In genomic region chr5:127755594-127755993, GRCm38 (mm10) we compare ENCODE assay signal across 21 mouse cellular contexts.
DNase-seq lines count a peak whose midpoint lies in the region; ATAC-seq and TF ChIP-seq lines count a peak whose summit lies in the region.
"Had no signal": no experiment of that assay in that cellular context is flagged by ENCODE, and none has a peak within 500 bp of the region (broad histone marks: within the 10 kb centered on the region; RNA-seq: fewer than 3 reads in every experiment).

No protein-coding gene starts in this region.

- TF ChIP-seq EP300 in stomach, postnatal 0 days (optimal IDR thresholded peaks at IDR 0.05): no peak

- 68% methylated on average over 4 of the region's 4 CpGs for WGBS in embryonic facial prominence, embryonic 14.5 days
- 85% methylated on average over 4 of the region's 4 CpGs for WGBS in embryonic facial prominence, embryonic 10.5 days
- WGBS in midbrain, embryonic 14.5 days: 62% methylated on average over 4 of the region's 4 CpGs
- 65% methylated on average over 4 of the region's 4 CpGs for WGBS in midbrain, embryonic 15.5 days
- WGBS in forebrain, embryonic 14.5 days: 40% methylated on average over 4 of the region's 4 CpGs
- WGBS in stomach, postnatal 0 days: 84% methylated on average over 4 of the region's 4 CpGs

- H3K36me3 ChIP-seq in embryonic facial prominence, embryonic 14.5 days (ENCODE audit: control insufficient read depth, insufficient read depth, low read length): no peaks in the 10 kb centered on the region
- no peaks in the 10 kb centered on the region for H3K36me3 ChIP-seq in embryonic facial prominence, embryonic 10.5 days (replicated peaks)
- no peaks in the 10 kb centered on the region for H3K36me3 ChIP-seq in midbrain, embryonic 14.5 days (ENCODE audit: control insufficient read depth, insufficient read depth, low read length)
- no peaks in the 10 kb centered on the region for H3K36me3 ChIP-seq in midbrain, embryonic 15.5 days (replicated peaks)
- no peaks in the 10 kb centered on the region for H3K36me3 ChIP-seq in forebrain, embryonic 14.5 days (ENCODE audit: control insufficient read depth, insufficient read depth, low read length)
- no peaks in the 10 kb centered on the region for H3K36me3 ChIP-seq in stomach, postnatal 0 days (ENCODE audit: control insufficient read depth, insufficient read depth, low read length)
- H3K36me3 ChIP-seq: kidney, embryonic 15.5 days; limb, embryonic 13.5 days; liver, embryonic 13.5 days had no signal

- H3K4me2 ChIP-seq in embryonic facial prominence, embryonic 14.5 days (ENCODE audit: low read depth, low read length): no peak overlapping the region
- no peak overlapping the region for H3K4me2 ChIP-seq in midbrain, embryonic 14.5 days (ENCODE audit: low read length)
- H3K4me2 ChIP-seq in midbrain, embryonic 15.5 days: no peak overlapping the region
- H3K4me2 ChIP-seq in forebrain, embryonic 14.5 days (ENCODE audit: low read length): no peak overlapping the region
- H3K4me2 ChIP-seq in stomach, postnatal 0 days (replicated peaks; ENCODE audit: low read depth): no peak overlapping the region
- H3K4me2 ChIP-seq: heart, embryonic 11.5 days; kidney, embryonic 15.5 days; limb, embryonic 13.5 days; liver, embryonic 13.5 days had no signal

- peak; percentile 14 for DNase-seq in embryonic facial prominence, embryonic 14.5 days (ENCODE audit: low spot score)
- DNase-seq in embryonic facial prominence, embryonic 10.5 days (ENCODE audit: low spot score): no peak
- DNase-seq in midbrain, embryonic 14.5 days: peak; percentile 30
- peak; percentile 56 for DNase-seq in forebrain, embryonic 14.5 days (ENCODE audit: low spot score)
- peak; percentile 3 for DNase-seq in stomach, postnatal 0 days (ENCODE audit: low spot score)
- DNase-seq in thymus, postnatal 25 days: no peak
- DNase-seq in spleen, adult 12 weeks (ENCODE audit: low spot score): no peak
- DNase-seq: cerebellum, adult 9-10 months; kidney, adult 11 months; kidney, postnatal 36 days; layer of hippocampus, postnatal 36 days; liver, embryonic 13.5 days; lung, adult 2 months; lung, postnatal 14 days; thymus, postnatal 14 days had no signal

- no peak for TF ChIP-seq CTCF in stomach, postnatal 0 days (IDR thresholded peaks at IDR 0.05; ENCODE audit: low read depth)

- no peaks in the 10 kb centered on the region for H3K27me3 ChIP-seq in embryonic facial prominence, embryonic 14.5 days (replicated peaks; ENCODE audit: control insufficient read depth, insufficient read depth, low read length)
- no peaks in the 10 kb centered on the region; the same call in 1 of the 2 replicates for H3K27me3 ChIP-seq in embryonic facial prominence, embryonic 10.5 days (replicated peaks; ENCODE audit: low read depth, poor library complexity, severe bottlenecking)
- H3K27me3 ChIP-seq in midbrain, embryonic 14.5 days (ENCODE audit: control insufficient read depth, insufficient read depth, low read length): no peaks in the 10 kb centered on the region
- H3K27me3 ChIP-seq in midbrain, embryonic 15.5 days (replicated peaks): no peaks in the 10 kb centered on the region
- H3K27me3 ChIP-seq in forebrain, embryonic 14.5 days (replicated peaks; ENCODE audit: control insufficient read depth, insufficient read depth, low read length): no peaks in the 10 kb centered on the region
- H3K27me3 ChIP-seq in stomach, postnatal 0 days (ENCODE audit: control insufficient read depth, insufficient read depth, low read length): no peaks in the 10 kb centered on the region
- H3K27me3 ChIP-seq: kidney, embryonic 15.5 days; liver, embryonic 13.5 days; megakaryocyte, embryonic 14.5 days had no signal

- no peak overlapping the region for H3K4me3 ChIP-seq in embryonic facial prominence, embryonic 14.5 days (ENCODE audit: low read depth, low read length)
- no peak overlapping the region for H3K4me3 ChIP-seq in embryonic facial prominence, embryonic 10.5 days
- H3K4me3 ChIP-seq in midbrain, embryonic 14.5 days (replicated peaks; ENCODE audit: low read depth, low read length): no peak overlapping the region
- H3K4me3 ChIP-seq in midbrain, embryonic 15.5 days: no peak overlapping the region
- H3K4me3 ChIP-seq in forebrain, embryonic 14.5 days (ENCODE audit: low read depth, low read length): no peak overlapping the region
- H3K4me3 ChIP-seq in stomach, postnatal 0 days (ENCODE audit: low read depth, low read length): no peak overlapping the region
- H3K4me3 ChIP-seq: kidney, embryonic 15.5 days; limb, embryonic 13.5 days; liver, embryonic 13.5 days had no signal

- H3K9me3 ChIP-seq in embryonic facial prominence, embryonic 14.5 days (ENCODE audit: control insufficient read depth, low read length): no peaks in the 10 kb centered on the region
- no peaks in the 10 kb centered on the region for H3K9me3 ChIP-seq in embryonic facial prominence, embryonic 10.5 days
- no peaks in the 10 kb centered on the region for H3K9me3 ChIP-seq in midbrain, embryonic 14.5 days (ENCODE audit: control insufficient read depth, low read length)
- H3K9me3 ChIP-seq in midbrain, embryonic 15.5 days: no peaks in the 10 kb centered on the region
- H3K9me3 ChIP-seq in forebrain, embryonic 14.5 days (replicated peaks; ENCODE audit: control insufficient read depth, low read length): no peaks in the 10 kb centered on the region
- no peaks in the 10 kb centered on the region for H3K9me3 ChIP-seq in stomach, postnatal 0 days (ENCODE audit: control insufficient read depth, low read length)
- H3K9me3 ChIP-seq: kidney, embryonic 15.5 days; limb, embryonic 13.5 days had no signal

- no peaks in the 10 kb centered on the region; the same call in 1 of the 2 replicates for H3K4me1 ChIP-seq in embryonic facial prominence, embryonic 14.5 days (ENCODE audit: control insufficient read depth, insufficient read depth, low read length)
- peaks cover 14% of the 10 kb centered on the region for H3K4me1 ChIP-seq in embryonic facial prominence, embryonic 10.5 days
- H3K4me1 ChIP-seq in midbrain, embryonic 14.5 days (ENCODE audit: control insufficient read depth, insufficient read depth, low read length): peaks cover 9% of the 10 kb centered on the region; the same call in 1 of the 2 replicates
- H3K4me1 ChIP-seq in midbrain, embryonic 15.5 days: peaks cover 18% of the 10 kb centered on the region
- H3K4me1 ChIP-seq in forebrain, embryonic 14.5 days (ENCODE audit: control insufficient read depth, insufficient read depth, low read length): no peaks in the 10 kb centered on the region
- no peaks in the 10 kb centered on the region for H3K4me1 ChIP-seq in stomach, postnatal 0 days (replicated peaks; ENCODE audit: control insufficient read depth, insufficient read depth)
- H3K4me1 ChIP-seq: kidney, embryonic 15.5 days; liver, embryonic 13.5 days; megakaryocyte, embryonic 14.5 days had no signal

- H3K27ac ChIP-seq in embryonic facial prominence, embryonic 14.5 days (replicated peaks; ENCODE audit: low read depth, low read length): no peak overlapping the region
- H3K27ac ChIP-seq in embryonic facial prominence, embryonic 10.5 days (replicated peaks): no peak overlapping the region
- no peak overlapping the region for H3K27ac ChIP-seq in midbrain, embryonic 14.5 days (replicated peaks; ENCODE audit: low read depth, low read length)
- H3K27ac ChIP-seq in midbrain, embryonic 15.5 days: no peak overlapping the region
- H3K27ac ChIP-seq in forebrain, embryonic 14.5 days (ENCODE audit: low read depth, low read length): no peak overlapping the region
- H3K27ac ChIP-seq in stomach, postnatal 0 days (replicated peaks): no peak overlapping the region
- H3K27ac ChIP-seq: kidney, embryonic 15.5 days; limb, embryonic 13.5 days; liver, embryonic 13.5 days had no signal

- no peak overlapping the region for H3K9ac ChIP-seq in embryonic facial prominence, embryonic 14.5 days (ENCODE audit: low read depth, low read length)
- H3K9ac ChIP-seq in midbrain, embryonic 14.5 days (replicated peaks; ENCODE audit: low read length): no peak overlapping the region
- H3K9ac ChIP-seq in midbrain, embryonic 15.5 days: no peak overlapping the region
- H3K9ac ChIP-seq in forebrain, embryonic 14.5 days (ENCODE audit: low read length): no peak overlapping the region
- no peak overlapping the region for H3K9ac ChIP-seq in stomach, postnatal 0 days (ENCODE audit: low read length)
- H3K9ac ChIP-seq: kidney, embryonic 15.5 days; limb, embryonic 13.5 days; liver, embryonic 13.5 days had no signal

- no peak for ATAC-seq in embryonic facial prominence, embryonic 14.5 days (ENCODE audit: low read depth)
- ATAC-seq in midbrain, embryonic 14.5 days (ENCODE audit: low FRiP score, low TSS enrichment): no peak
- no peak for ATAC-seq in midbrain, embryonic 15.5 days (replicated peaks)
- ATAC-seq in forebrain, embryonic 14.5 days: peak; percentile 69
- no peak for ATAC-seq in stomach, postnatal 0 days (ENCODE audit: low FRiP score, low TSS enrichment)
- ATAC-seq: midbrain, embryonic 16.5 days had no signal

Comparison
In these comparisons a context has a peak if more than half of its experiments do, and no peak if none do; other contexts are left out.
1. DNase-seq: peak in embryonic facial prominence, embryonic 14.5 days (single experiment), midbrain, embryonic 14.5 days (single experiment), forebrain, embryonic 14.5 days (single experiment) and stomach, postnatal 0 days (single experiment); none in embryonic facial prominence, embryonic 10.5 days (single experiment), thymus, postnatal 25 days (single experiment) and spleen, adult 12 weeks (single experiment).